Mouse (Mus musculus): ENCODE measurements at regions not wholly inside any gene's neighbourhood (a gene's known extent, or its start where the extent isn't known, plus 50 kb on each side); places are given as distances from the start of the nearest gene placed in this dataset.

GRCm38 (mm10) chr7:70638161-70638560, 271.6 kb upstream of the Nr2f2 start:
- Histone ChIP-seq H3K4me3 (no peak overlapping the region), H3K4me1 (replicated peaks) (peaks cover 15% of the 10 kb centered on the region; the same call in 1 of the 2 replicates), H3K9me3 (no peaks in the 10 kb centered on the region), H3K27me3 (0 out of 2 replicates have a peak, but pooled peaks cover 11% of the 10 kb centered on the region), H3K9ac (no peak overlapping the region), H3K27ac (replicated peaks) (no peak overlapping the region), H3K4me2 (no peak overlapping the region), H3K36me3 (no peaks in the 10 kb centered on the region)
- 67% methylated on average over 2 of the region's 2 CpGs for WGBS
- no peak for ATAC-seq (ENCODE audit: low read depth)

GRCm38 (mm10) chr7:70634016-70634415, 267.5 kb upstream of the Nr2f2 start:
- no peak overlapping the region for H3K27ac ChIP-seq (replicated peaks)
- peaks cover 19% of the 10 kb centered on the region; the same call in 1 of the 2 replicates for H3K27me3 ChIP-seq
- H3K4me1 ChIP-seq (replicated peaks), result peaks cover 10% of the 10 kb centered on the region; the same call in 1 of the 2 replicates
- no peak overlapping the region for H3K4me3 ChIP-seq
- ATAC-seq (ENCODE audit: low read depth), result no peak
- no peaks in the 10 kb centered on the region for H3K9me3 ChIP-seq
- H3K9ac ChIP-seq, result no peak overlapping the region
- no peak overlapping the region for H3K4me2 ChIP-seq
- 54% methylated on average over 11 of the region's 11 CpGs for WGBS
- H3K36me3 ChIP-seq, result no peaks in the 10 kb centered on the region

- Histone ChIP-seq H3K27me3 (peaks cover 19% of the 10 kb centered on the region; the same call in 1 of the 2 replicates), H3K36me3 (no peaks in the 10 kb centered on the region), H3K27ac (replicated peaks) (no peak overlapping the region), H3K9me3 (no peaks in the 10 kb centered on the region), H3K9ac (no peak overlapping the region), H3K4me3 (no peak overlapping the region), H3K4me2 (no peak overlapping the region), H3K4me1 (replicated peaks) (peaks cover 10% of the 10 kb centered on the region; the same call in 1 of the 2 replicates)
- 18% methylated on average over 11 of the region's 11 CpGs for WGBS
- ATAC-seq (ENCODE audit: low read depth), result no peak
Observed at GRCm38 (mm10) chr7:70633577-70633976, 267.0 kb upstream of the Nr2f2 start.

GRCm38 (mm10) chr7:70625643-70626231, 259.2 kb upstream of the Nr2f2 start:
- H3K4me1 ChIP-seq (replicated peaks), result peaks cover 26% of the 10 kb centered on the region
- H3K27me3 ChIP-seq, result peaks cover 14% of the 10 kb centered on the region; the same call in 1 of the 2 replicates
- H3K4me3 ChIP-seq, result peak overlapping the region; percentile 24
- H3K27ac ChIP-seq (replicated peaks), result 0 out of 2 replicates have a peak overlapping the region, but pooled peaks have one; percentile 33
- 4% methylated on average over 10 of the region's 10 CpGs for WGBS
- ATAC-seq (ENCODE audit: low read depth), result peak; percentile 77
- H3K4me2 ChIP-seq, result peak overlapping the region; percentile 55
- peak overlapping the region; percentile 18; the same call in 1 of the 2 replicates for H3K9ac ChIP-seq
- H3K9me3 ChIP-seq, result no peaks in the 10 kb centered on the region
- no peaks in the 10 kb centered on the region for H3K36me3 ChIP-seq

GRCm38 (mm10) chr7:70624727-70625642, 258.4 kb upstream of the Nr2f2 start:
- Histone ChIP-seq H3K27ac (replicated peaks) (no peak overlapping the region), H3K9me3 (no peaks in the 10 kb centered on the region), H3K27me3 (peaks cover 14% of the 10 kb centered on the region; the same call in 1 of the 2 replicates), H3K9ac (peak overlapping the region; percentile 18), H3K36me3 (no peaks in the 10 kb centered on the region), H3K4me3 (peak overlapping the region; percentile 24), H3K4me1 (replicated peaks) (peaks cover 26% of the 10 kb centered on the region), H3K4me2 (peak overlapping the region; percentile 55)
- ATAC-seq (ENCODE audit: low read depth), result peak; percentile 95
- WGBS, result 1% methylated on average over 30 of the region's 30 CpGs

GRCm38 (mm10) chr7:70624031-70624726, 257.6 kb upstream of the Nr2f2 start:
- no peak for ATAC-seq (ENCODE audit: low read depth)
- H3K9ac ChIP-seq, result peak overlapping the region; percentile 18; the same call in 1 of the 2 replicates
- H3K27me3 ChIP-seq, result peaks cover 14% of the 10 kb centered on the region; the same call in 1 of the 2 replicates
- WGBS, result 7% methylated on average over 16 of the region's 16 CpGs
- H3K4me2 ChIP-seq, result peak overlapping the region; percentile 55
- H3K4me1 ChIP-seq (replicated peaks), result peaks cover 26% of the 10 kb centered on the region
- H3K4me3 ChIP-seq, result no peak overlapping the region
- H3K36me3 ChIP-seq, result no peaks in the 10 kb centered on the region
- no peak overlapping the region for H3K27ac ChIP-seq (replicated peaks)
- H3K9me3 ChIP-seq, result no peaks in the 10 kb centered on the region

GRCm38 (mm10) chr7:70619400-70619799, 252.9 kb upstream of the Nr2f2 start:
- Histone ChIP-seq H3K4me3 (no peak overlapping the region), H3K36me3 (no peaks in the 10 kb centered on the region), H3K27ac (replicated peaks) (no peak overlapping the region), H3K4me2 (no peak overlapping the region), H3K9me3 (no peaks in the 10 kb centered on the region), H3K4me1 (replicated peaks) (peaks cover 6% of the 10 kb centered on the region), H3K9ac (no peak overlapping the region), H3K27me3 (0 out of 2 replicates have a peak, but pooled peaks cover 4% of the 10 kb centered on the region)
- no peak for ATAC-seq (ENCODE audit: low read depth)
- WGBS, result 90% methylated on average over 7 of the region's 7 CpGs

GRCm38 (mm10) chr7:70618270-70618669, 251.7 kb upstream of the Nr2f2 start:
- H3K36me3 ChIP-seq, result no peaks in the 10 kb centered on the region
- H3K4me3 ChIP-seq, result no peak overlapping the region
- no peak overlapping the region for H3K27ac ChIP-seq (replicated peaks)
- H3K27me3 ChIP-seq, result no peaks in the 10 kb centered on the region
- no peak overlapping the region for H3K9ac ChIP-seq
- H3K4me1 ChIP-seq (replicated peaks), result no peaks in the 10 kb centered on the region; the same call in 1 of the 2 replicates
- 16% methylated on average over 5 of the region's 5 CpGs for WGBS
- no peak overlapping the region for H3K4me2 ChIP-seq
- H3K9me3 ChIP-seq, result no peaks in the 10 kb centered on the region
- no peak for ATAC-seq (ENCODE audit: low read depth)

- ATAC-seq (ENCODE audit: low read depth), result no peak
- Histone ChIP-seq H3K27ac (replicated peaks) (no peak overlapping the region), H3K27me3 (no peaks in the 10 kb centered on the region), H3K4me2 (no peak overlapping the region), H3K36me3 (no peaks in the 10 kb centered on the region), H3K4me1 (replicated peaks) (no peaks in the 10 kb centered on the region), H3K9me3 (no peaks in the 10 kb centered on the region), H3K9ac (no peak overlapping the region), H3K4me3 (no peak overlapping the region)
- WGBS, result 91% methylated on average over 7 of the region's 7 CpGs
Observed at GRCm38 (mm10) chr7:70606511-70606910, 240.0 kb upstream of the Nr2f2 start.

- no peak overlapping the region for H3K4me2 ChIP-seq
- H3K27ac ChIP-seq (replicated peaks), result no peak overlapping the region
- WGBS, result 87% methylated on average over 5 of the region's 5 CpGs
- no peaks in the 10 kb centered on the region for H3K9me3 ChIP-seq
- no peaks in the 10 kb centered on the region for H3K36me3 ChIP-seq
- no peak for ATAC-seq (ENCODE audit: low read depth)
- H3K4me3 ChIP-seq, result no peak overlapping the region
- H3K27me3 ChIP-seq, result no peaks in the 10 kb centered on the region
- H3K9ac ChIP-seq, result no peak overlapping the region
- H3K4me1 ChIP-seq (replicated peaks), result no peaks in the 10 kb centered on the region
Observed at GRCm38 (mm10) chr7:70604471-70605174, 238.1 kb upstream of the Nr2f2 start.

- H3K9me3 ChIP-seq, result no peaks in the 10 kb centered on the region
- peaks cover 8% of the 10 kb centered on the region for H3K4me1 ChIP-seq (replicated peaks)
- 90% methylated on average over 6 of the region's 6 CpGs for WGBS
- no peaks in the 10 kb centered on the region for H3K27me3 ChIP-seq
- no peaks in the 10 kb centered on the region for H3K36me3 ChIP-seq
- H3K9ac ChIP-seq, result no peak overlapping the region
- ATAC-seq (ENCODE audit: low read depth), result no peak
- no peak overlapping the region for H3K4me2 ChIP-seq
- no peak overlapping the region for H3K27ac ChIP-seq (replicated peaks)
- no peak overlapping the region for H3K4me3 ChIP-seq
Observed at GRCm38 (mm10) chr7:70593027-70593426, 226.5 kb upstream of the Nr2f2 start.
